Mouse (Mus musculus): ENCODE data around the gene A4gnt.
A peak's percentile ranks its signal among the peaks of the same experiment; 100 is the strongest.
"Not testable (repeated sequence)": the region's sequence is repeated elsewhere in the genome, so short reads cannot be mapped to it uniquely, and the experiment has no call there.

A4gnt gene

DNA sequence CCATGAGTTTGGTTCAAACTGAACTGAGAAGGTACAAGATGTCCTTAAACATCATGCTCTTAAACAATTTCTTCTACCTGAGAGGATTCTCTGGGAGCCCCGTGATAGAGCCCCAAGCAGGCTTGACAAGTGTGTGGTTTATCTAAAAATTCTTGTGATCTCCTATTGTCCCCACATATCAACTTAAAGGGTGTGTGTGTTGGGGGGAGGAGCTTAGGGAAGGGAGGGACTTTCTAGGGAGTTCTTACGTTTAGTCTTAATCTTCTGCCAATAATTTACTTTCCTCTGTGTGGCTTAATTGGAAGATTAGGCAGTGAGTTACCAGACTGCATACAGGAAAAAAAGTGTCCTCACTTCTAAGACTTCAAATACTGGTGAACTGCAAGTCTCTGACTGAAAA lies at the start of gene A4gnt:
TSS of gene A4gnt (plus strand) at position 301 of the 400 bp plus-strand sequence.
- DNase-seq (ENCODE audit: low read depth) = no peak

DNA sequence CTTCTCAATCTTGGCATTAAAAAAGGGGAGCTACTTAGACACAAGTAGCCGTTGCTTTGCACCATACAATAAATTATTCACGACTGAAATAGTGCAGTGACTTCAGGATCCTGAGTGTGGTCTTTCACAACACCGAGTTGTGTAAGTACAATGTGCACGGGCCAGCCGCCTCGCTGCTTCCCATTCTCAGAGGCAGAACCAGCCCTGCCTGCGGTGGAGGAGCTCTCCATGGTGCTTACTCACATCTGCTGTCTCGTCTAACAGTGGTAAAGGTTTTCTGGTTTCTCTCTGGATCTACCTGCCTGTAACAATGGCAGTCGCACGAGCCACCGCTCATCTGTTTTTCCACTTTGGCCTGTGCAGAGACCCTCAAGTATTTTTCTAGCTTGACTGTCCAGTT lies 48.6 kb upstream of the A4gnt start:
- DNase-seq (ENCODE audit: low read depth) = peak; percentile 74

DNA sequence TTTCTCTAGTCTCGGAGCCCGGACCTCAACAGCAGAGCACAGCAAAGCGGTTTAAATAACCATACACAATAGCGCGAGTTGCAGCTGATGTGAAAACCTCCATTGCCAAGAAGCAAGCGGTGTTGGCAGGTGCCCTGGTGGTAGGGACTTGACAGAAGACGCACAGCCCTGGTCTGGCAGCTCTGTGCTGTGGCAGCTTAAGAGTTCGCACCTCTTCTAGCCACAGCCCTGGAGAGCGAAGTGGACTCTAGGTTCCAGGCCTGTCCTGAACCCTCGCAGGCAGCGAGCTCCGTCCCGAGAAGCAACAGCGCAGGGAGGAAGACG lies 44.3 kb upstream of the A4gnt start:
- no peak for DNase-seq (ENCODE audit: low read depth)

DNA sequence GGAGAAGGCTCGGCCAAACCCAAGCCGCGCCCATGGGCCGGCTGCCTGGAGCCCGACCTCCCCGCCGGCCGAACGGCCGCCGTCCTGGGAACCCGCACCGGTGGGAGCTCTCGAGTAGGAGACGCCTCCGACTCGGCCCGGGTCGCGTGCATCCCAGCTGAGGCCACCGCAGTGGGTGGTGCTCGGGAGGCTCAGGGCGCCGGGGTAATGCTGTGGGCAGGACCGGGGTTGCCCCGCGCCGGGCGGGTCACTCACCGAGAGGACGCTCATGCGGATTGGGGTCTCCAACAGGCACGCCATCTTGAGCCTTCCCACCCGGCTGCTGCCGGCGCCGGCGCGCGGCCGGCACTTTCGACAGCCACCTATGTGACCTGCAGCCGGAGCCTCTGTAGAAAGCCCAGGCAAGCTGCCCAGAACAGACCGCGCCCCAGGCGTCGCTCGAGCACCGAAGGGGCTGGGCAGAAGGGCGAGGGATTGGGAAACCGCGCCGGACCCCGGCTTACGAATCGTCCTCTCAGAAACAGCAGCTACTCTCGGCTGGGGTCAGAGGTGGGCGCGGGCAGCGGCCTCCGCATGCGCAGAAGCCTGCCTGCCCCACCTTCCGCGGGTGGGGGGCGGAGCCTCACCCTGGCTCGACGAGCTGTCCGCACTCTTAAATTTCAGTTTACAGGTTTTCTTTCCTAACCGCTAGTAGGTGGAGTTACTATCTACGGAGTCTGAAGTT lies 43.8 kb upstream of the A4gnt start, which contains the start of gene Armc8:
TSS of gene Armc8 (minus strand) at position 553 of the 724 bp plus-strand sequence.
- peak; percentile 94 for DNase-seq (ENCODE audit: low read depth)

DNA sequence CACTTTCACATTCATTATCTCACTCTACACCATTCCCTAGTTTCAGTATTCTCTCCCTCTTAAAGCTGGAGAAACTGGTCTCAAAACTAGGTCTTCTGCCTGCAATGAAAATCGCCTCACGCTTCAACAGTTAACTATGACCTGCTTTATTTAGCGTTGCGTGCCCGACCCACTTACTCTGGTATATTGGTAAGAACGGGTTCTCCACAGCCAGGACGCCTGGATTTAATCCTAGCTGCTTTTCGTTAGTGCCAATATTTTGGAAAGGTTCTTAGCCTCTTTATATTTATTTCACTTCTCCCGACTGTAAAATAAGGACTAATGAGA lies 43.3 kb upstream of the A4gnt start:
- no peak for DNase-seq (ENCODE audit: low read depth)

DNA sequence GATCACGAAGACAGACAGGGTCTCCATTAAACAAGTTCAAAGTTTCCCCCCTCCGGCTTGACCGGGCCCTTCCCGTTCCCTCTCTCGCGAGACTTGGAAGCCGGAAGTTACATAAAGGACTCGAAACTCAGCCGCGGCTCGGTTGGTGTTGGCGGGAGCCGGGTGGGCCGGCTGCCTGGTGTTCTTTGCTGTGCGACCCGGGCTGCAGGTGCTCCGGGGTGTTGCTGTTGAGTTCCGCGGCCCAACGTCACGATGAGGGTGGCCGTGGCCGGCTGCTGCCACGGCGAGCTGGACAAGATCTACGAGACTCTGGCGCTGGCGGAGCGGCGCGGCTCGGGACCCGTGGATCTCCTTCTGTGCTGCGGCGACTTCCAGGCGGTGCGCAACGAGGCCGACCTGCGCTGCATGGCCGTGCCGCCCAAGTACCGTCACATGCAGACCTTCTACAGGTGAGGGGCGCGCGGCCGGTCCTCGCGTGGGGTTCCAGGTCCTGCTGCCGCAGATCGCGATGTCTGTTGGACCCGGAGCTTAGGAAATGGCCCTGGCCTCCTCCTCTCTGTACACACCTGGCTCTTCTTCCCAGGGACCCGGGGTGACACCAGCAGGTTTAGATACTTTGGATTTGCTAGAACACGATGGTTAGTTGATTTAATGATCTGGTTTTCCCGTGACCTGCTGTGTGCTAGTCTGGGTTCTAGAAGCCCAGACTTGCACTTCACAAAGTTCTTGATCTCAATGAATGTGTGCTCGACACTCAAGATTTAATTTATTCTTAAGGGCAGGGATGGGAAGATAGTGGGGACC lies 36.4 kb upstream of the A4gnt start, which contains the start of gene Dbr1:
TSS of gene Dbr1 (plus strand) at position 123 of the 804 bp plus-strand sequence.
- DNase-seq (ENCODE audit: low read depth) = peak; percentile 97

DNA sequence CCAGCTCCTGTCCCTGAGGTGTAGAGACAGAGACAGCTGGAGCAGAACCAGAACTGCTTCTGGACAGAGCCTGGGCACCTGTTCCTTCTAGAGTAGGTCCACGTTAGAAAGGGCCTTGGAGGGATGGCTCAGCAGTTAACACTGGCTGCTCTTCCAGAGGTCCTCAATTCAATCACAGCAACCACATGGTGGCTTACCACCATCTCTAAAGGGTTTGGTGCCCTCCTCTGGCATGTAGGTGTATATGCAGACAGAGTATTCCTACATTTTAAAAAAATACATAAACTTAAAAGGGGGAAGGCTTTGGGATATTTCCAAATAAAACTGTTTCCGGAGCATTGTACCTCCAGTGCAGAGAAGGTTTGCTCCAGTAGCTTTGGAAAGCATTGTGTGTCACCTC lies 31.6 kb upstream of the A4gnt start:
- DNase-seq (ENCODE audit: low read depth) = peak; percentile 79

DNA sequence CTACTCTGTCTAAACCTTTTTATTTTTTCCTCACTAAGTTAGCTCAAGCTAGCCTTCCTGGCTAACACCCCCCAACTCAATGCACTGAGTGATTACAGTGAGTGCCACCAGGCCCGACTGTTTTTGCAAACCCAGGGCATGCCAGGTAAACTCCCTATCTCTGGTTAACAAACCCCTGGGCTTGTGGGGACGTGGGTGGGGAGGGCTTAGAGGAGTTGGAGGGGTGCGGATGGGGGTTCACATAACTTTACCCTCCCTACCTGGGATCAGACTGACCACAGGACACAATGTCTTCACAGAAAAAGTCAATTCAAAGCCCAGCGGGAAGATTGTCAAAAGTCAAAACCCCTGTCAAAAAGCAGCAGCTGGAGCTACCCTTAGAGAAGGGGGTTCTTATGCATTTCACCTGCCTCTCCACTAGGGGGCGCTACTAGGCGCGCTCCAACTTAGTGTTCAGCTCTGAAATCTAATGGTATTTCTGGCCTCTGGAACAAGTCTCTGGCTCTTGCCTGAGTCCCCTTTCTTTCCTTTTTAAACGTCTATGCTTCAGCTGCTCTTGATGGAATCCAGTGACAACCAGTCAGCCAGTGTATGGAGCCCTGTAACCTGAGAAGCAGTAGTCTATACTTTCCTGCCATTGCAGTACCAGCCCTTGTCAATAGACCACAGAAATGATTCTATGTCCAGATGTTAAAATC lies 24.6 kb upstream of the A4gnt start:
- DNase-seq (ENCODE audit: low read depth) = peak; percentile 66

DNA sequence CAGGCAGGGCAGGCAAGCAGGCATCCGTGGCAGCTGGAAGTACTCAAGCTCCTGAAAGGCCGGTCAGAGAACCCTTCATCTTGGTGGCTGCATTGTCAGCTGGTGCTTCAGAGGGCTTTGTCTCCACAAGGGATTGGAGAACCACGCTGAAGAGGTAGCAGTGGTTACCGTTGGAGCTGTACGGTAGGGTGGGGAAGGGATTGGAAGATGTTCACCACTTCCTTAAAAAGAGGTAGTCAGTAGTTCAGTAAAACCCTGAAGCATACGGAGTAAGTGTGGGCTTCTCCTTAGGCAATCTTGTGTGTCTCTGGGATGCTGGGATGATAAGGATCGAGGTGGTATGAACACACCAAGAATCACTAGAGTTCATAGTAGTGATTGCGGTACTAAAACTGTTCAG lies 21.2 kb upstream of the A4gnt start:
- DNase-seq (ENCODE audit: low read depth) = no peak

DNA sequence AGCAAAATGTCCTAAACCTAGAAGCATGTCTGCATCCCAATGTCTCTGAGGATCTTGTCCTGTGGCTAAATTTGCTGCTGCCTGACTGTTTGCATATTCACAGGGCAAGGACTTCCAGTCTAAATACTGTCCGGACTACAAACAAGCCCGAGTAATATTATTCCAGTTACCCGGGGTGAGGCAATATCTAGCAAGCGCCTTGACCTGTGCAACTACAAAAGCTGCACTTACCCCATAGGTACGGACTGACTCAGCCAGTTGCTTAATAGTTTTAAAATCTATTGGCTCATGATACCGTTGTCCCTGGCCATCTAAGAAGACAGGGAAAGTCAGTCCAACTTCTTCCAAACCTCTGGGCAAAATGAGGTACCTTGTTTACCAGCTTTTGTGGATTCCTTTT lies 13.2 kb upstream of the A4gnt start:
- DNase-seq (ENCODE audit: low read depth) = not testable (repeated sequence)

DNA sequence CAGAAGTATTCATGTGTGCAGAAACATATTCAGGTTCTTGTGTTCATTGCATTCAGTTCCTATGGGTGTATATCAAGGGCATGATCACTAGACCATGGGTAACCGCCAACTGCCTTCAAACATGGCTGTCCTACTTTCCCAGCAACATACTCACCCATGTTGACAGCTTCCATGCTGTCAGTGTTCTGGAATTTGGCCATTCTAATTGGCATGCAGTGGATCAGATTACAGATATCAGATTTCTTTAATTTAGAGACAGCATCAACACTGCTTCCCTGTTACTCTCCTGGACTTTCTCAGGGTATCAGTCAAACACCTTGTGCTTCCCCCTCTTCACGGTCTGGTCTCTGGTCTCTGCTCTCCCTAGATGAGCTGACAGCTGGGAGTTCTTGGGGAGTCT lies 8.7 kb upstream of the A4gnt start:
- no peak for DNase-seq (ENCODE audit: low read depth)

DNA sequence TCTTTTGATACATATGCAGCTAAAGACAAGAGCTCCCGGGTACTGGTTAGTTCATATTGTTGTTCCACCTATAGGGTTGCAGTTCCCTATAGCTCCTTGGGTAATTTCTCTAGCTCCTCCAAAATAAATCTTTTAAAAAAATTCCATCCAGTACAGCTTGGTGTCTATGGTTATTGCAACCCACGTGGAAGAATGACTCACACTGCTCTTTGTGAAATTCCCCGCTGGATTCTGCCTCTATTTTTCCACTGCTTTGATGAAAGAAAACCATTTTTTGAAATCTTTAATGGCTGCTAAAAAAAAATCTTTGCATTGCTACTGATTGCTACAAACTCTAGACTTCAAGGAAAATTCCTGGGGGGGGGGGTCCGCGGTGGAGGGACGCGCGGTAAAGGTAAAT lies 7.4 kb downstream of the A4gnt start:
- DNase-seq (ENCODE audit: low read depth) = no peak

DNA sequence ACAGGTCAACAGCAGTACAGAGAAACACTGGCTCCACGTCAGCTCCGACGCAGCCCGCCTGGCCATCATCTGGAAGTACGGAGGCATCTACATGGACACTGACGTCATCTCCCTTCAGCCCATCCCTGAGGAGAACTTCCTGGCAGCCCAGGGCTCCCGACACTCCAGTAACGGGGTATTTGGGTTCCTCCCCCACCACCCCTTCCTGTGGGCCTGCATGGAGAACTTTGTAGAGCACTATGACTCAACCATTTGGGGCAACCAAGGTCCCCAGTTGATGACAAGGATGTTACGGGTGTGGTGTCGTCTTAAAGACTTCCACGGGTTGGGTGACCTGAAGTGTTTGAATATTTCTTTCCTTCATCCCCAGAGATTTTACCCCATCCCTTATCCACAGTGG lies 7.9 kb downstream of the A4gnt start:
- DNase-seq (ENCODE audit: low read depth) = no peak

DNA sequence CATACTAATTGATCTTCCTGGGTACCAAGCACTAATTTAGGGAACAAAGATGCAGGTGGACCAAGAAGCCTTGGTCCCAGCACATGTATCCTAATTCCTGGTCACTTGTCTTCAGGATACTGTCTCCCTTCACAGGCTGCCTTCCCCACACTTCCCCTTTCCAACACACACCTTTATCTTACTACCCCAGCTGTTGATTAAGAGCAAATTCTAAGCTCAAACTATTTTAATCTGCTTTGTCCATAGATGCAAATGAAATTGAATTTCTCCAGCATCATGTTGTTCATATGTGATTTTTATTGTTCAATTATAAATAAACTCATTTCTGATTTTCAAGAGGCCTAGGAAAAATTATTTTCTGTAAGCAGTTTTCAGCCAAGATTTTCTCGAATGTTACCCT lies 9.7 kb downstream of the A4gnt start:
- no peak for DNase-seq (ENCODE audit: low read depth)

DNA sequence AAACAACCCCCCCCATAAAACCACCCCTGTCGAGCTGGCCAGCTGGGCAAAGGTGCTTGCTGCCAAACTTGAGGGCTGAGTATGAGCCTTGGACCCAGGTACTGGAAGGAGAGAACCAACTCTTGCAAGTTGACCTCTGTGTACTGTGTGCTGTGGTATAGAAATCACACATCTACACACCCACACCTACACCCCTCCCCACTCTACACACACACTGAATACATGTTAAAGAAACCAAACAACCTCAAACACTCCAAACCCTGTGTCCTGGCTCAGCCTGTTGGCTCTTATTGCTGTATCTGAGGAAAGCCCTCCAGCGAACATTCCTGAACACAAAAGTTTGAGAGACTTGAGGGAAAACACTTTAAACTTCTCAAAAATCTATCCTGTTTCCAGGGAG lies 10.7 kb downstream of the A4gnt start:
- no peak for DNase-seq (ENCODE audit: low read depth)

DNA sequence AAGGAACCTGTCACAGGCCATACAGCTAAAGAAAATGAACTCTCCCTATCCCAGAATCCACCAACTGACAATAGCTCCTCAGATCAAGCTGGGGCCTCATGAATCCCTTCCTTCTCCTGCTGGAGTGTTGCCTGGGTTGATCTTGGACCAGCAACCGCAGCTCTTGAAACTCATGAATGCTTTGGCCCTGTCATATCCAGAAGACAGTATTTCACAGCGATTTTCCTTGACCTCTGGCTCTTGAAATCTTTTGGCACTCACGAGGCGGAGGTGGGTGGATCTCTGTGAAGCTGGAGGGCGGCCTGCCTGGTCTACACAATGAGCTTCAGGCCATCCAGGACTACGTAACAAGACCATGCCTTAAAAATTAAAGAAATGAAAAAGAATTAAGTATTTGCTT lies 11.8 kb downstream of the A4gnt start:
- DNase-seq (ENCODE audit: low read depth) = no peak

DNA sequence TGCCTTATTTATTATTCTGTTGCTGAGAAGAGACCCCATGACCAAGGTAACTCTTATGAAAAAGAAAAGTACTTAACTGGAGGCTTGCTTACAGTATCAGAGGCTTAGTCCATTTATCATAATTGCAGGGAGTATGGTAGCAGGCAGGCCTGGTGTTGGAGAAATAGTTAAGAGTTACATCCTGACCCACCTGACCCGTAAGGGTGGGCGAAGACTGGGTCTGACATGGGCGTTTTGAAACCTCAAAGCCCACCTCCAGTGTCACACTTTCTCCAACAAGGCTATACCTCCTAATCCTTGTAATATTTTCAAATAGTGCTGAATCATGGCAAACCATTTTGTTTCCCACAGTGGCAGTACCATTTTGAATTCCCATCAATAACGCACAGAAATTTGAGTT lies 16.3 kb downstream of the A4gnt start:
- DNase-seq (ENCODE audit: low read depth) = no peak

DNA sequence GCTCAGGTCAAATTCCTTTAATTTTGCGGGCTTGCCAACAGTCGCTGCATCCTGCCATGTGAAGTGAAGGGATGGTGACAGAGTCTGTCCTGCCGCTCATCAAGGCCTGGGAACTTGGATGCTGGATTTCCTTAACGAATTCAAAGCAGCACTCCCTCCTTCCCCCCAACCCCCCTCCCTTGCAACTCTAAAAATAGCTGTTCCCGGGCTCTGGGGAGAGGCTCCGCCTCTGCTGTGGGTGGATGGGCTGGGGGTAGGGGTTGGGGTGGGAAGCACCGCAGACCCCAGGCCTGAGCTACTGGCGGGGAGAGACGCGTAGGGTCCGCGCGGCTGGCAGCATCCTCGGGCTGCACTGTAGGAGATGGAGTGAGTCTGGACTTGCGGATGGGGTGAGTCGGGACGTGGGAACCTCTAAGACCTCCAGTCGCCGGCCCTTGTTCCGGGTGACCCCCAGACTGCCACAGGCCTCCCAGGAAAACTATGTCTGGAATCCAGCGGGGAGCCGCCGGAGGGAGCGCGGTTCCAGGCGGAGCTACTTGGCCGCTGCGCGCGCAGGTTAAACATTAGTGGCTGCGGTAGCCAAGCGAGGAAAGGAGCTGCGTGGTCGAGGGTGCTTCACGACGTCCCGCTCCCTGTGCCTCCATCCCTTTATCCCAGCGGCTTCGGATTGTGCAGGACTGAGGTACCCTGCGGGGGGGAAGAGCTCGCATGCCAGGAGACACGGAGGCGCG lies 17.1 kb downstream of the A4gnt start, which contains the start of gene Dzip1l:
TSS of gene Dzip1l (plus strand) at position 216 of the 731 bp plus-strand sequence.
- DNase-seq (ENCODE audit: low read depth) = no peak

DNA sequence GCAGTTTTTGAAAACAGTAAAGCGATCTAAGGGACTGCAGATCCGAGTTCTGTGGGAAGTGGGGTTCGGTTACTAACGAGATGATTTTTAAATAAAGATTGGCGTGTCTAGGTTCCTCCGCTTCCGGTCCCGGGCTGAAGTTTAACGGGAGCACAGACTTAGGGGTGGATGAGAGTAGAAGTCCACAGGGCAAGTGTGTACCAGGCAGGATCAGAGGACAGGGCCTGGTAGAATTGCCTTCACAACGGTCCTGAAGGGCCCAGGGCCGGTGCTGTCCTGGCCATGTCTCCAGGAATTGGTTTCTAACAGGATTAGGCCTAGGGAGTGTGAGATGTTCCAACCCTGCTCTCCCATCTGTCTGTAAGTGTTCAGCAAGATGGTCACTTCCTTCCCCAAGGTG lies 17.8 kb downstream of the A4gnt start:
- DNase-seq (ENCODE audit: low read depth) = no peak

DNA sequence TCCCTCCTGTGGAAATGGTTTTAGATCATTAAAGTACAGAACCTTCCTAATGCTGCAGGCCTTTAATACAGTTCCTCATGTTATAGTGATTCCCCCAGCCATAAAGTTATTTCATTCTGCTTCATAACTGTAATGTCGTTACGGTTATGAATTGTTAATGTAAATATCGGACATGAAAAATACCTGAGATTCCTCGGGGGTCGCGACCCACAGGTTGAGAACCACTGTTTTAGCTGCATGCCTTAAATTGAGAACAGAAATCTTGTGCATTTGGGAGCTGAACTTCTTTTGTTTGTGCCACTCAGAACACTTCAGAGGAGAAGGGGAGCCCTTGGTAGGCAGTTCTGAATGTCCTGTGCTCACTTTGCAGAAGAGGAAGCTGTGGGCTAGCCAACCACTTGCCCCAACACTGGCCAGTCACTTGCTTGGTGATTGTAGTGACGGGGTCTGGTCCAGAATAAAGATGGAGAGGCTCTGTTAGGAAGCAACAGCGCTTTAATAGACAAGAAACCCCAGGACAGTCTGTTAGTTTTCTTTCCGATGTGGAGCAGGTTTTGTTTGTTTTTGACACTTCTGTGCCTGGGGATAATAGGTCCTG lies 18.3 kb downstream of the A4gnt start:
- DNase-seq (ENCODE audit: low read depth) = no peak

DNA sequence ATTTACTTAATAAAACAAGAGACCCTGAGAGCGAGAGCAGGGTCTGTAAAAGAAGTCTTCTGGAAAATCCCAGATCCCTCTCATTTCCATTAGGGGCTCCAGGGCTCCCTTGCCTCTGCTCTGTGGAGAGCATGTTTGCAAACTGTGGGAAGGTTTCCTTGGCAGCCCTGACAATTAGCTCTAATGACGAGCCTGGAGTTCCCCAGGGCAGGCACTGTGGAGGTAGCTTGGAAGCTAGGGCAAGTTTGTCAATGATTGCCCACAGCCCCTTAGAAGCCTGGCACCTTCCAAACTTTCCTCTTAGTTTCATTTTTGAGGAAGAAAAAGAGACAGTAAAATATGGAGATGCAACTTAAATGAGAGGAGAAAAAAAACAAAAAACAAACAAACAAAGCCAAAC lies 19.5 kb downstream of the A4gnt start:
- DNase-seq (ENCODE audit: low read depth) = no peak

DNA sequence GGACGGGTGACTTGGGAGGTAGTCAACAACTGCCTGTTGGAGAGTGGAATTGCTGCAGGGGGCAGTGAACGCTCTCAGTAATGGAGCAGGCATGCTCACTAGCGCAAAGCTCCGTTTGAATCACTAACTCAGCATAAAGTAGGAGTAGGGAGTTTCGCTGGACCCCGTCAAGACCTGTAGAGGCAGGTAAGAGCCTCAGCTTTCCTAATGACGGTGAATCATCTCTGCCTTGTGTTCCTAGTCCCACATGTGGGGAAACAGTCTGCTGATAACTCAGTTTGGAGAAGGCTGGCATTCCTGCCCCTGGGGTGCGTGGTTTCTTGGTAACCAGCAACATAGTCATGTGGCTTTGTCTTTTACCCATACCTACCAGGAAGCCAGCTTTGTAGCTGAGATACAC lies 20.0 kb downstream of the A4gnt start:
- DNase-seq (ENCODE audit: low read depth) = no peak

Data from induced T-regulatory cell, adult 2 months (primary cell).